Mouse (Mus musculus): ENCODE measurements at regions not wholly inside any gene's neighbourhood (a gene's known extent, or its start where the extent isn't known, plus 50 kb on each side); places are given as distances from the start of the nearest gene placed in this dataset.

DNA sequence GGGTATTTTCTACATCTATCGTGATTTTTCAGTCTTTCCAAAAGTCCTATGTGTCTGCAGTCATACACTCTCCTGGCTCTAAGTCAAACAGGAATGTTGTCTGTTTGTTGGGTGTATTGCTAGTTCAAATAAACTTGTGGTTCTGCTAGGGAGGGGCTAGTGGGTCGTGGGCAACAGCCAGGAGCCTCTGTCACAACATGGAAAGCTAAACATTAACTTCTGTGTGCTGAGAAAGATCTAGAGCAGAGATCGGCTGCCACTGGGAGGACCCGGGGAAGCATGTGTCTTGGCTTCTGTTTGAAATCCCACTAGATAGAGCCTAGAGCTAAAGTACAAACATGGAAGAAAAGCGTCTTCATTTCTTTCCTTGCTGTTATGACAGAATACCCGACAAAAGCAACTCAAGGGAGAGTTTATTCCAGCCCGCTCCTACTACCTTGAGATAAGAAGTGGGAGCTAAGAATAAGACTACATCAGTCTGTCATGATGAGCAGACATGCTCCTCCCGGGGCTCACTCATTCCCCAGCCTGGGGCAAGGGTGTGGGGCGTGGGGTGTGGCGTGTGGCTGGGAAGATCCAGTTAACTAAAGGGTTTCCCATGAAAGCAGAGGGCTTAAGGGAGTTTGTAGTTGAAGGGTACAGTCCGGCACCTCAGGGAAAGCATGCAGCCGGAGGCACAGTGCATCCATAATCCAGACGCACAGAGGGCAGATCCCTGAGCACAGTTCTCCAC lies 190.7 kb downstream of the Rybp start:
- Histone ChIP-seq H3K27ac (replicated peaks; ENCODE audit: low read depth, low read length) (no peak overlapping the region), H3K4me1 (ENCODE audit: control insufficient read depth, insufficient read depth, insufficient read length, low read length) (no peaks in the 10 kb centered on the region), H3K4me3 (ENCODE audit: insufficient read depth, low read depth, low read length) (no peak overlapping the region)

DNA sequence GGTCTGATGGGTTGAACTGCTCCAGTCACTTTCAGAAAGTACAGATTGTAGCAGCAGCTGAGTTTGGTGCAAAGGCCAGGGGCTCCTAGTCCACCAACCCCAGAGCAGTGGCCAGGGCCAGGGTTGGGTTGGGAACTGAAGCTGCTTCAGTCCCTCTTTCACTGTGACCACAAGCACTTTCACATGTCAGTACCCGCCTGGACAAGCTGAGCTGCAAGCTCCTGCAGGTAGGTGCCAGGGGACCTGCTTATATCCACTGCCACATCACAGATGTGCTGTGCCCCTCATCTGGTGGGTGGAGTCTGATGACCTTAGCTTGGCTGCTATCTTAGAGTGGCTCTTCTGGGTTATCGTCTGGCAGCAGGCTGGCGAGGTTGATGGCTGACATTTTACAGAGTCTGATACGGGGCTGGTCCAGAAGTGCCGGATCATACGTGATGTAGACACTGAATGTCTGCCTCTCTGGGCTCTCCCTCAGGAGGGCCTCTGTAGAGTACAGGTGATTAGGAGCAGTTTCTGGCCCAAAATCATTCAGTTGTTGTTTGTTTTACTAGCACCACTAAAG lies 192.6 kb downstream of the Rybp start:
- no peaks in the 10 kb centered on the region for H3K4me1 ChIP-seq (ENCODE audit: control insufficient read depth, insufficient read depth, insufficient read length, low read length)
- H3K27ac ChIP-seq (replicated peaks; ENCODE audit: low read depth, low read length) = no peak overlapping the region
- H3K4me3 ChIP-seq (ENCODE audit: insufficient read depth, low read depth, low read length) = no peak overlapping the region

DNA sequence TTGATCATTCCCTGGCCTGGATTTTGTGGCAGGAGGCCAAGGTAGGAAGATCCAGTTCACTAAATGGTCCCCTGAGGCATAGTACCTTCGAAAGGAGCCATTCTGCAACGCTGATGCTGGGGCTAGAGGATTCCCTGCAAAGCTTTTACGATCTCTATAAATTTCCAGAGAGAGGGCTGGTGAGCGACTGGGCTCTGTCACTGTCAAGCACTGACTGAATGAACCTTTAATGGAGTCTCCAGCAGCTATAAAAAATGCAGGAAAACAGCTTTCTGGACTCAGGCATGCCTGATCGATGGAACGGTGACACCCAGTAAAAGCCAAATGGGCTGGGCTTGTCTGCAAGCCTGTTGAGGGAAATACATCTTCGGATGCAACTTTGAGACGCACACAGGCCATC lies 194.4 kb downstream of the Rybp start:
- no peak overlapping the region for H3K4me3 ChIP-seq (ENCODE audit: insufficient read depth, low read depth, low read length)
- no peak overlapping the region for H3K27ac ChIP-seq (replicated peaks; ENCODE audit: low read depth, low read length)
- no peaks in the 10 kb centered on the region for H3K4me1 ChIP-seq (ENCODE audit: control insufficient read depth, insufficient read depth, insufficient read length, low read length)

DNA sequence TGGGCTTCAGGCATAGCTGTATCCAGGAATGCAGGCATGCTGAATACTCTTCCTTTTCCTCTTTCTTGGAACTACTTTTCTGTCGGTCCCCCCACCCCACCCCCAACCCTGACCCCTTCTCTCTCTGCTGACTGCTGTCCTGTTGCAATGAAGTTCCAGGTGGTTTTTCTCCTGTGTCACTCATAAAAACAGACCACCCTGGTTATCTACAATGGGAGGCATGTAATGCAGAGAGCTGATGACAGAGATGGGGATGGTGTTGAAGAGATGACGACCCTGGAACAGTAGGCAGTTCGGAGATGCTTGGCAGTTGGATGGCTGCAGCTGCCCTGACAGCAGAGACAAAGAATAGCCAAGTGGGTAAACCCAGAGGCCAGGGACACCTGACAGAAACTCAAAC lies 195.5 kb downstream of the Rybp start:
- no peak overlapping the region for H3K27ac ChIP-seq (replicated peaks; ENCODE audit: low read depth, low read length)
- no peaks in the 10 kb centered on the region for H3K4me1 ChIP-seq (ENCODE audit: control insufficient read depth, insufficient read depth, insufficient read length, low read length)
- H3K4me3 ChIP-seq (ENCODE audit: insufficient read depth, low read depth, low read length) = no peak overlapping the region

DNA sequence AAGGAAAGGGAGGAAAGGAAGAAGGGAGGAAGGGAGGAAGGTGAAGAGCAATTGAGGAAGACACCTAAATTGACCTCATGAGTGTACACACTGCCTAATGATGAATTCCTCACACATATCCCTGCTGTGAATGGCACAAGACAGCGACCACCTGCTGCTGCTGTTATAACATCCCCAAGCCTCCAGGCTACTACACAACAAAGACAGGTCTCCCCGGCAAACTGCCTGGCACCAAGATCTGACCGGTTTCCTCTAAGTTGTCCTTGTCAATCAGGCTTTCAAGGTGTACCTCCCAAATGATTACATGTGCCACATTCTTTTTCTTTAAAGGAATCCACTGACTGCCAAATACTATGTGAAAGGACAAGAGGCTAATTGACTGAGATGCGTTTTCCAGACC lies 198.7 kb downstream of the Rybp start:
- no peak overlapping the region for H3K4me3 ChIP-seq (ENCODE audit: insufficient read depth, low read depth, low read length)
- H3K27ac ChIP-seq (replicated peaks; ENCODE audit: low read depth, low read length) = no peak overlapping the region

DNA sequence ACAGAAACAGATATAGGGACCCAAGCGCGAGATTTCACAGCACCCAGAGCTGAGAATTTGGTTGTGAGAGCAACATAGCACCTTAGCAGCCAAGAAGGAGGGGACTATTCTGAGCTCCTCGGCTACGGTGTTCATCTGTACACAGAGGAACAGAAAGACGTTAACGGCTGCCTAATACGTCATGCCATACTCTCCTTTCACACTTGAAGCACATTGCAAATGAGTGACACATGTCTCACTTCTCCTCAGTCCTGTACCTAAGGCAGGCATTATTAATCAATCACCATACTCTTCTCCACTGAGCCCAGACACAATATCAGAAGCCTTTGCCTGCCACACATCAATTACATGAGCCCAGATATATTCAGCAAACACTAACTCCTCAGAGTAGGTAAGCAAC lies 200.5 kb downstream of the Rybp start:
- H3K4me3 ChIP-seq (ENCODE audit: insufficient read depth, low read depth, low read length) = no peak overlapping the region
- H3K4me1 ChIP-seq (ENCODE audit: control insufficient read depth, insufficient read depth, insufficient read length, low read length) = no peaks in the 10 kb centered on the region
- no peak overlapping the region for H3K27ac ChIP-seq (replicated peaks; ENCODE audit: low read depth, low read length)

More for the DNA sequence above, 198.7 kb downstream of the Rybp start:
- H3K4me1 ChIP-seq (ENCODE audit: control insufficient read depth, insufficient read depth, insufficient read length, low read length) = no peaks in the 10 kb centered on the region

DNA sequence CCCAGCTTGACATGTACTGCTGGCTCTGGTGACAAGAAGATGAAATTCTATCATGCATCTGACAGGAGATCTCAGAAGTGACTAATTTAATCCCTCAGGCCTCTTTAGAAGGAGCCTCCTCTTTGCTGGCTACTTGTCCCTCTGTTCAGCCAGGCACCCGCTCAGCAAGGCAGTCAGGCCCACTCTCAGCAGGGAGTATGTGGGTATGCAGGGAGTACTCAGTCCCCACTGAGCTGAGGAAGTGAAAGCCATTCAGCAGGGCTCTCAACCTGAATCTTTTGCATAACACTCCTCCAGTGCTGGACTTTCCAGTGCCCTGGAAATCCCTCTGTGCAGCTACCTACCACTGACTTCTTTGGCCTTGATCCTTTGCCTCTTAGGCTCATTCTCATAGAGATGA lies 201.3 kb downstream of the Rybp start:
- Histone ChIP-seq H3K27ac (replicated peaks; ENCODE audit: low read depth, low read length) (no peak overlapping the region), H3K4me3 (ENCODE audit: insufficient read depth, low read depth, low read length) (no peak overlapping the region)

DNA sequence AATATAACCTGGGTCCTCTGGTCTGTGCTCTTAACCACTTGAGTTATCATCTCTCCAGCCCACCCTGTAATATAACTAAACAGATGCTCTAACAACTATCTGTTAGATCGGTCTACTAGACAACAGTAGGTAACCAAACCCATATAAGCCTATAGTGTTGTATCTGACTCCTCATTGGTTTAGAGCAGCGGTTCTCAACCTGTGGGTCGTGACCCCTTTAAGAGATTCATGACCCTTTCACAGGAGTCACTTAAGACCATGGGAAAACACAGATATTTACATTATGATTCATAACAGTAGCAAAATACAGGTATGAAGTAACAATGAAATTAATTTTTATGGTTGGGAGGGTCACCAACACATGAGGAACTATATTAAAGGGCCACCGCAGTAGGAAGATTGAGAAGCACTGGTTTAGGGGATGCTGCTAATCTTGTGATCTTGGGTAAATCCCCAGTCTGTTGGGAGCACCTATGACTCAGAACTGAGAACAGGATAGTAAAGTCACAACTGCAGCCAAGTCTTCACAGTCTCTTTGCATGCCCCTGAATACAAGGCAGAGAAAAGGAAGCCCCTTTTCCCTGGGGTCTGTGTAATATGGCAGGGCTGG lies 203.3 kb downstream of the Rybp start:
- H3K27ac ChIP-seq (replicated peaks; ENCODE audit: low read depth, low read length) = no peak overlapping the region
- no peak overlapping the region for H3K4me3 ChIP-seq (ENCODE audit: insufficient read depth, low read depth, low read length)
- H3K4me1 ChIP-seq (ENCODE audit: control insufficient read depth, insufficient read depth, insufficient read length, low read length) = no peaks in the 10 kb centered on the region

More for the DNA sequence above, 201.3 kb downstream of the Rybp start:
- H3K4me1 ChIP-seq (ENCODE audit: control insufficient read depth, insufficient read depth, insufficient read length, low read length) = no peaks in the 10 kb centered on the region

DNA sequence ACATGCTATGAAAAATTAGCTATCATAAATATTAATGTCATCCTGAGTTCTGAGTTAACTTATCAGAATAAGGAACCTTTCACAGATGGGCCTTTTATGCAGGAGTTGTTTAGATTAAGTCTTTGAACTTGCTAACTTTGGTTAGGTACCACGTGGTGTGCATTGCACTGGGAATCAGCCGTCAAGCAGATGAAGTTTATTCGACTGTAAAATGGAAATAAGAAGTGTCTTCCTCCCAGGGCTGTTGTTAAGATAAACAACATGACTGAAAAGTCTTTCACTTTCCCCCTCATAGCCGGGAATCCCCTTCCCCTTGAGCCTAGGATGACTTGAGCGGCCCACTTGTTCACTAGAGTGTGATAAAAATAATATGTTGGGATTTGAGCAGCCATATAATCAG lies 204.2 kb downstream of the Rybp start:
- Histone ChIP-seq H3K4me3 (ENCODE audit: insufficient read depth, low read depth, low read length) (no peak overlapping the region), H3K4me1 (ENCODE audit: control insufficient read depth, insufficient read depth, insufficient read length, low read length) (no peaks in the 10 kb centered on the region), H3K27ac (replicated peaks; ENCODE audit: low read depth, low read length) (no peak overlapping the region)

DNA sequence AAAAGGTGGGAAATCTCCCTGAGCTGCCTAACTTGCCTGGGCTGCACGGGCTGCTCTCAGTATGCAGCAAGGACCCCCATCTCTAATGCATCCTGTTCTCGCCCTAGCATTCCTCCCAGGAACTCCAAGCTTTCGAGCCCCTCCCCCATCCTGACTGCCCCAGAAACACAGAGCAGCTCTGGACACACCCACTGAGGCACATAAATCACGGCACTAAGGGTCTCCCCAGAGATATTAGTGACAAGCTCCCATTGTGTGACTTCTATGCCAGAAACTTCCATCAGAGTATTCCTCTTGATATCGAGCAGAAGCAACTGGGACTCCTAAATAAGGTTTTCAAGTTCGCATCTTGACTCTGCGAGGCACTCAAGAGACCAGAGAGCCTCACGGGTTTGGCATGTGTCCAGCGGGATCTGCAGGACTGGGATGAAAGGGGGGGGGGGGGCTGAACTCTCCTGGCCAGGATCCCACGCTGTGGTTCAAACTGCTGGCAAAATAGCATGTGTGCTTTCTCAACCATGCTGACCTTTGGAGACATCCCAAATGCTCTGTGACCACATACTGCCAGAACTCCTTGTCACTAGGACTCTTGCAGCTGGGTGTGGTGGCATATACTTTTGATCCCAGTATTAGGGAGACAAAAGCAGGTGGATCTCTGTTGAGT lies 212.5 kb downstream of the Rybp start:
- Histone ChIP-seq H3K27ac (replicated peaks; ENCODE audit: low read depth, low read length) (no peak overlapping the region), H3K4me1 (ENCODE audit: control insufficient read depth, insufficient read depth, insufficient read length, low read length) (no peaks in the 10 kb centered on the region), H3K4me3 (ENCODE audit: insufficient read depth, low read depth, low read length) (no peak overlapping the region)

DNA sequence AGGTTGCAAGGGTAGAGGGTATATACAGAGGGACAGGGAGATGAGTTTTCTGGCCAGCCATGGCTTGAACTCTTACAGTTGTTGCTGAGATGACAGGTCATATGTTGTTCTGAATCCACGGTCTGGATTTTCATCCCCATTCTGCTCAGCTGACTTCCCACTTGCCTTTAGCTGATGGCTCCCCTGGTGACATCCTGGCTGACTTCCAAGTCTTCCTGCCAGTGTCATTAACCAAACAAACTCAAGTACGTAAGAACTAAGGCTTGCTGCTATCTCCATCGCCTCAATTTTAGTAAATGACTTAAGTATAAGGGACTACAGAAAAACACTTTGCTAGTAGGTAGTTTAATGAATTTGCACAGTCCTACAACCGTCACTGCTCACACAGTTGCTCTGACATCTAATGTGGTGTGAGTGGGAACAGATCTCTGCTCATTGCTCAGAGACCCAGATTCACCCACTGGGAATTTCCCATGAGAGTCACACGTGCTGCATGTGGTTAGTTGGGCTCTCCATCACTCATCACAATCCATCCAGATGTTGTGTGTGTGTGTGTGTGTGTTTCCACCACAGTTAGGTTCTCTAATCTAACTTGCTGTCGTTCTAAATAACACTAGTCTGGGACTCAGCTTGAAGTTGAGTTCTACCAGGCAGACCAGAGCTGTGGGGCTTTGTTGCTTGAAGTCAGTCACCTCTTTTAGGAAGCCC lies 214.9 kb downstream of the Rybp start:
- Histone ChIP-seq H3K4me1 (ENCODE audit: control insufficient read depth, insufficient read depth, insufficient read length, low read length) (no peaks in the 10 kb centered on the region), H3K27ac (replicated peaks; ENCODE audit: low read depth, low read length) (no peak overlapping the region), H3K4me3 (ENCODE audit: insufficient read depth, low read depth, low read length) (no peak overlapping the region)

DNA sequence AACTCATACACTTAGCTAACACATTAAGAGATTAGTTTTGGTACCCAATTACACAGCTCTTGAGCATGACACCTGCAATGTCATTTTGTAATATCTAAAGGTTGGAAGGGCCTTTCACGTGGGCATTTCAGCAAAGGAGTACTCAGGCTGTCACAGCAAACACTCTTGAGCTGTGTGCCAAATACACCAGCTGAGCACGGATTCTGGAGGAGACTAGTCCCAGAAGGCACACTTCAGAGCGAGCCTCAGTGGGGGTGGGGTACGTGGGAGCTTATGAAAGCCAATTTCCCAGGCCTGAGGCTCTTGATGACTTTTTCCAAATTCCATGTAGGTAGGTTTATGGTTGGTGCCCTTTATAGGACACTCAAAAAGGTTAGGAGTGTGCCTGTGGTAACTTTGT lies 218.1 kb downstream of the Rybp start:
- Histone ChIP-seq H3K4me3 (ENCODE audit: insufficient read depth, low read depth, low read length) (no peak overlapping the region), H3K27ac (replicated peaks; ENCODE audit: low read depth, low read length) (no peak overlapping the region), H3K4me1 (ENCODE audit: control insufficient read depth, insufficient read depth, insufficient read length, low read length) (no peaks in the 10 kb centered on the region)

DNA sequence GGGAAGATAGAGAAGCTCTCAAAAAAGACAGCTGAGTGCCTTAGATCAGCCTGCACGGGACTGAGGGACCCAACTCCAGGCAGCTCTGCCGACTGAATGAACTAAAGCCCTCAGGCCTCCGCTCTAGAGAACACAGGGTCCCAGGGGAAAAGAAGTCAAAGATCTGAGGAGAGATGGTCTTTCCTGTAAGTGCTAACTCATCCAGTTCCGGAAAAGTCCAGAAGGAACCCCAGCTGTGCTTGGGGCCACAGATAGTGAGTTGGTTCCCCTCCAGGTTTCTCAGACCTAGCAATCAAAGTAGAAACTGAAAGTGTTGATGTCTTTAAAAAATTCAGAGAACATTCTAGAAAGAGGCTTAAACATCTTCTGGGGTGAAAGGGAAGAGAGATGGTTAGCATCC lies 220.0 kb downstream of the Rybp start:
- H3K4me1 ChIP-seq (ENCODE audit: control insufficient read depth, insufficient read depth, insufficient read length, low read length) = no peaks in the 10 kb centered on the region
- no peak overlapping the region for H3K4me3 ChIP-seq (ENCODE audit: insufficient read depth, low read depth, low read length)
- no peak overlapping the region for H3K27ac ChIP-seq (replicated peaks; ENCODE audit: low read depth, low read length)

DNA sequence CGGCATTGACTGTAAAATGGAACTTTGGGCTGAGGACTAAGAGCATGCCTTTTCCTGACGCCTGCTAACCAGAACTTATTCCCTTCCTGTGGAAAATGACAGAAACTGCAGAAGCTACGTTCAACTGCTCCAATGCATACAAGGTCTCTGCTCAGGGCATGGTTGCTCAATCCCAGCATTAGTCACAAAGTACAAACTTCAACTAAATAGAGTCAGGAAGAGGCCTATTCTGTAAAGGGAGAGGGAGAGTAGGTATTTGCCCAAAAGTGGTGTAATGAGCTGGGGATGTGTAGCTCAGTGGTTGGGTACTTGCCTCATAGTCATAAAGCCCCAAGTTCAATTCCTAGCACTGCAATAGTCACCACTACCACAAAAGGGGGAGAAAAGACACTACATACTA lies 221.7 kb downstream of the Rybp start:
- H3K27ac ChIP-seq (replicated peaks; ENCODE audit: low read depth, low read length) = no peak overlapping the region
- H3K4me1 ChIP-seq (ENCODE audit: control insufficient read depth, insufficient read depth, insufficient read length, low read length) = no peaks in the 10 kb centered on the region
- no peak overlapping the region for H3K4me3 ChIP-seq (ENCODE audit: insufficient read depth, low read depth, low read length)

DNA sequence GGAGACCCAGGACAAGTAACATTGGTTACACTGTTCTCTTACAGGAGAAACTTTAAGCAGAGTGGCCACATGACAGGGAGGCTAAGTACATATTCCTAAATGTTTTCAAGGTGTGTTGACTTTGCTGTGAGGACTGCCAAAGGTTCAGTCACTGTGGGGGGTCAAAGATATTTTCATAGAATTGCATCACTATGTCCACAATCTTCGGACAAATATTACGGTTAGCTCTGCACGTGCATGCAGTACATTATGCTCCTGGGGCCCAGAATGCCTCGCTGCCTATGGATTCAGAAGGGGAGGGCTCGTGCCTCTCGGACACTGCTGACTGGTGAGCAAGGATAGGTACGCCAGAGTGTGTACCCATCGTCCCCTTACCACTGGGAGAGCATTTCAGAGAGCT lies 224.3 kb downstream of the Rybp start:
- Histone ChIP-seq H3K4me3 (ENCODE audit: insufficient read depth, low read depth, low read length) (no peak overlapping the region), H3K27ac (replicated peaks; ENCODE audit: low read depth, low read length) (no peak overlapping the region), H3K4me1 (ENCODE audit: control insufficient read depth, insufficient read depth, insufficient read length, low read length) (no peaks in the 10 kb centered on the region)
